Mouse (Mus musculus) heart, adult 2 months (tissue): Measurements from ENCODE around the gene Ift80. TPM values are rescaled to one million over a fixed set of nuclear protein-coding genes. Genes with fewer than 3 reads are reported as not detected.
"Not testable (repeated sequence)": the region's sequence is repeated elsewhere in the genome, so short reads cannot be mapped to it uniquely, and the experiment has no call there.

Source experiments
- DNase-seq, 2 experiments: peaks; one replicate each; pipeline ENCODE4 v3.0.0; 2021
- H3K27ac ChIP-seq: fragments of 200-600 bp; 2 replicates; pipeline ENCODE4 v1.8.1; 2022
- H3K27me3 ChIP-seq: fragments of 200-500 bp; 2 replicates; pipeline ENCODE4 v1.6.1; 2012; ENCODE audit warnings: mild to moderate bottlenecking, low read length, inconsistent platforms, mixed read lengths; ENCODE audit not compliant: control insufficient read depth, insufficient read depth
- H3K36me3 ChIP-seq: fragments of 200-500 bp; 2 replicates; pipeline ENCODE4 v1.6.1; 2012; ENCODE audit warnings: low read length, inconsistent platforms; ENCODE audit not compliant: control insufficient read depth, insufficient read depth
- H3K4me1 ChIP-seq: fragments of 200-500 bp; 2 replicates; pipeline ENCODE4 v1.6.1; 2011; ENCODE audit warnings: low read length; ENCODE audit not compliant: control insufficient read depth, insufficient read depth
- H3K4me3 ChIP-seq: fragments of 200-600 bp; 2 replicates; pipeline ENCODE4 v1.8.1; 2022
- H3K79me2 ChIP-seq: fragments of 200-500 bp; replicated peaks from 2 replicates; pipeline ENCODE4 v1.6.1; 2012; ENCODE audit warnings: mild to moderate bottlenecking, inconsistent platforms, low read length, moderate library complexity, mixed read lengths; ENCODE audit not compliant: control insufficient read depth, insufficient read depth
- H3K9ac ChIP-seq: fragments of 200-500 bp; 2 replicates; pipeline ENCODE4 v1.6.1; 2012; ENCODE audit warnings: low read depth, mild to moderate bottlenecking, control low read depth, inconsistent platforms, low read length, mixed read lengths
- CTCF ChIP-seq: fragments of 200-600 bp; IDR thresholded peaks from 2 replicates; pipeline ENCODE4 v1.8.1; 2022; ENCODE audit warnings: antibody characterized with exemption, mild to moderate bottlenecking, moderate library complexity
- EP300 ChIP-seq: fragments of 200-500 bp; IDR thresholded peaks from 2 replicates; pipeline ENCODE4 v1.6.1; 2011; ENCODE audit warnings: low read depth, low read length, control low read depth; ENCODE audit not compliant: insufficient read depth
- POLR2A ChIP-seq: fragments of 200-500 bp; IDR thresholded peaks from 2 replicates; pipeline ENCODE4 v1.6.1; 2011; ENCODE audit warnings: mild to moderate bottlenecking, low read depth, low read length, control low read depth; ENCODE audit not compliant: insufficient read depth
- WGBS: fragments of 180-500 bp; shearing (Covaris S2); methylation state at CpG from one replicate; pipeline ENCODE4 v1.1.7; 2018; 5-methylcytosine and 5-hydroxymethylcytosine counted together
- intact Hi-C: fragments of 180-260 bp; cut with DNase I; formaldehyde crosslinking; loops from one replicate; pipeline ENCODE4 v1.15.1; 2025
- polyA plus RNA-seq: library from polyadenylated mRNA; depleted of rRNA; stranded (reverse); fragments of >200 nt; gene quantifications from 2 replicates; pipeline ENCODE4 v1.2.3, GENCODE M21; 2012
- total RNA-seq, 2 experiments: library from RNA; stranded (reverse); gene quantifications; 2 replicates each; pipeline ENCODE4 v1.2.3; 2021

Ift80 gene
- total and polyA plus RNA-seq, 3 experiments, result 1.3 to 5.1 (median 4.8) TPM

- H3K27ac ChIP-seq, result no peak overlapping the region
- DNase-seq, result no peak
- intact Hi-C loops, result loop anchor here (5.0 to 10.0 kb wide), 2 partner anchors 238 to 385 kb away; no protein-coding TSS in a partner anchor
- no peak overlapping the region for H3K4me3 ChIP-seq
- no peaks in the 10 kb centered on the region for H3K36me3 ChIP-seq
- no peak for TF ChIP-seq POLR2A
- no peak for TF ChIP-seq EP300
- no peak for TF ChIP-seq CTCF
- no peaks in the 10 kb centered on the region for H3K79me2 ChIP-seq
- H3K4me1 ChIP-seq, result no peaks in the 10 kb centered on the region
- H3K27me3 ChIP-seq, result no peaks in the 10 kb centered on the region
- WGBS, result 90% methylated on average over 5 of the region's 5 CpGs
- no peak overlapping the region for H3K9ac ChIP-seq
These were observed 51.7 kb downstream of the Ift80 start for GRCm38 (mm10) chr3:68952707-68953106.

- intact Hi-C loops, result loop anchor here (5.0 to 10.0 kb wide), 2 partner anchors 237 to 385 kb away; no protein-coding TSS in a partner anchor
- H3K4me3 ChIP-seq, H3K27ac ChIP-seq, DNase-seq, H3K4me1 ChIP-seq, H3K9ac ChIP-seq, H3K79me2 ChIP-seq, H3K27me3 ChIP-seq, H3K36me3 ChIP-seq: not testable (repeated sequence)
- 82% methylated on average over 11 of the region's 11 CpGs for WGBS
These were observed 52.4 kb downstream of the Ift80 start for GRCm38 (mm10) chr3:68951971-68952370.

- no peak for DNase-seq
- 88% methylated on average over 8 of the region's 8 CpGs for WGBS
- Histone ChIP-seq H3K9ac (no peak overlapping the region), H3K27ac (no peak overlapping the region), H3K4me3 (no peak overlapping the region), H3K36me3 (no peaks in the 10 kb centered on the region), H3K4me1 (no peaks in the 10 kb centered on the region), H3K27me3 (no peaks in the 10 kb centered on the region), H3K79me2 (no peaks in the 10 kb centered on the region)
- intact Hi-C loops, result no loop called here
- no peak for TF ChIP-seq POLR2A
- no peak for TF ChIP-seq CTCF
- TF ChIP-seq EP300, result no peak
These were observed 55.0 kb downstream of the Ift80 start for GRCm38 (mm10) chr3:68949381-68949780.

GRCm38 (mm10) chr3:68948918-68949317 is 55.5 kb downstream of the Ift80 start:
- Histone ChIP-seq H3K79me2 (no peaks in the 10 kb centered on the region), H3K36me3 (no peaks in the 10 kb centered on the region), H3K4me1 (no peaks in the 10 kb centered on the region), H3K27ac (no peak overlapping the region), H3K27me3 (no peaks in the 10 kb centered on the region), H3K9ac (no peak overlapping the region), H3K4me3 (no peak overlapping the region)
- intact Hi-C loops, result no loop called here
- WGBS, result 60% methylated on average over 2 of the region's 2 CpGs
- no peak for DNase-seq
- TF ChIP-seq CTCF (no peak), POLR2A (no peak), EP300 (no peak)

GRCm38 (mm10) chr3:68941867-68942266 is 62.5 kb downstream of the Ift80 start:
- intact Hi-C loops, result no loop called here
- Histone ChIP-seq H3K36me3 (no peaks in the 10 kb centered on the region), H3K9ac (no peak overlapping the region), H3K4me1 (no peaks in the 10 kb centered on the region), H3K27ac (no peak overlapping the region), H3K27me3 (no peaks in the 10 kb centered on the region), H3K79me2 (no peaks in the 10 kb centered on the region), H3K4me3 (no peak overlapping the region)
- TF ChIP-seq CTCF (no peak), POLR2A (no peak), EP300 (no peak)
- 95% methylated on average over 6 of the region's 6 CpGs for WGBS
- DNase-seq, result no peak

GRCm38 (mm10) chr3:68940311-68940710 is 64.1 kb downstream of the Ift80 start:
- 86% methylated on average over 2 of the region's 2 CpGs for WGBS
- intact Hi-C loops, result no loop called here
- TF ChIP-seq EP300, result no peak

More at GRCm38 (mm10) chr3:68940311-68940710, 64.1 kb downstream of the Ift80 start:
- no peaks in the 10 kb centered on the region for H3K36me3 ChIP-seq
- DNase-seq, result no peak
- H3K27me3 ChIP-seq, result no peaks in the 10 kb centered on the region
- H3K79me2 ChIP-seq, result no peaks in the 10 kb centered on the region
- no peak overlapping the region for H3K4me3 ChIP-seq
- no peak overlapping the region for H3K9ac ChIP-seq
- H3K4me1 ChIP-seq, result no peaks in the 10 kb centered on the region
- H3K27ac ChIP-seq, result no peak overlapping the region
